Mouse (Mus musculus) lung, postnatal 10 days (tissue): ENCODE results near the gene Slc52a3.

Experiments
- DNase-seq: peaks from one replicate; pipeline ENCODE4 v3.0.0; 2021

The Slc52a3 gene

DNA sequence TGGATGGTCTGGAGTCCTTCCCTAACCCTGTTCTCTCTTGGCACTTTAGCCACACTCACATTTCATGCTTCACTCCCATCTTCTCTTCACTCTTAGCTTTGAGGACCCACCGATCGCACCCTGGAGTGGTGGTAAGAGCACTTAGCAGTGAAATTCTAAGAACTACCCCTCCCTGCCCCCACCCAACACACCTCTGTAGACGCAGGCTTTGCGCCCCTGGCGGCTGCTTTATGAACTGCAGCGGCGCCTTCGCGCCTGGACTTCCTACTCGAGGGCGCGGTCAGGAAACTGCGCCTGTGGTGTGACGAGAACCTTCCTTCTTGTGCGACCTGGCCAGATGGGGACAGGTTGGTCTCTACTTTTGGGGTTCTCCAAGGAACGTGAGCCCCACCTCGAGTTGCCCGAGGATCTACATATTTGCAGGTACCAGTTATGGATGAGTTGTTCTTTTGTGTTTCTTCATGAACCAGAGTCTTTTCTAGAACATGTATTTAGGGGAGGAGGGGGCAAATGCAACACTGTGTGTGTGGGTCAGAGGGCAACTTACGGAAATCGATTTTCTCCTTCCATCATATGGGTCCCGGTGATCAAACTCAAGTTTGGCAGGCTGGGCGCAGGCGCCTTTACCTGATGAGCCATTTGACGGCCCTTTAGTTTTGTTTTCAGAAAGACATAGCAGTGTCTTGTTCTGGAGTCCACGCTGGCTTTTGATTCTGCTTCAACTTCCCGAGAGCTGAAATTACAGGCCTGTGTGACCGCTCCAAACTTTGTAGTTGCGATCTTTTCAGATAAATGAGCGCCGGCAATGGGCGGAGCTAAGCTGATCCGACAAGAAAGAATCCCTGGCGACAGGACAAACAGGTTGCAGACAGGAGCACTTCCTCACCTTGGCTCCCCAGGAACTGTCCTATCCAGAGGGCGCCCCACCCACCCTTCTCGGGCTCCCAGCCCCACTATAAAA lies at the start of gene Slc52a3:
TSS of gene Slc52a3 (plus strand) at position 283 of the 961 bp plus-strand sequence.
- DNase-seq = peak; percentile 94

DNA sequence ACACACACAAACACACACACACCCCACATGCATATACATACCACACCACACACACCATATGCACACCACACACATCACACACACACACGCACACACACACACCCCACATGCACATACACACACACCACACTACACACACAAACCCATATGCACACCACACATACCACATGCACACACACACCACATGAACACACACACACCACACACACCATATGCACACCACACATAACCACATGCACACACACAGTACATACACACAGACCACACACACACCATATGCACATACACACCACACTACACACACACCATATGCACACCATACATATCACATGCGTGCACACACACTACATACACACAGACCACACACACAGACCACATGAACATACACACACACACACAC lies 48.7 kb upstream of the Slc52a3 start:
- no peak for DNase-seq

DNA sequence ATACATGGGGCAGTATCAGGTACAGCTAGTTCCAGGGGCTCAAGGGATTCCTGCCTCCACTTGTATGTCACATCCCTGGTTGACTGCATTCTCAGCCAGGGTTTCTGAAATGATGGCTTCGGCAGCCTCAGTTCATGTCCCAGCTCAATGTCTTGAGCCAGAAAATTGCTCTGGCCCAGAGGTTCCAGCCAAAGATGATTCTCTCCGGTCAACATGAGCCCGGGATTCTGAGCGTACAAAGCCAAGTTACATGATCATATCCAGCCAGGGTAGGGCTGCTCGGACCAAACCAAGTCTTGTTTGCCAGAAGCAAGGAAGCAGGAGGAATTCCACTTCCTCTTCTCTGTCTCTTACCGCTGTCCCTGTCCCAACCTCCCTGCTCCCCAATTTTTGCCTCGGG lies 48.0 kb upstream of the Slc52a3 start:
- no peak for DNase-seq

DNA sequence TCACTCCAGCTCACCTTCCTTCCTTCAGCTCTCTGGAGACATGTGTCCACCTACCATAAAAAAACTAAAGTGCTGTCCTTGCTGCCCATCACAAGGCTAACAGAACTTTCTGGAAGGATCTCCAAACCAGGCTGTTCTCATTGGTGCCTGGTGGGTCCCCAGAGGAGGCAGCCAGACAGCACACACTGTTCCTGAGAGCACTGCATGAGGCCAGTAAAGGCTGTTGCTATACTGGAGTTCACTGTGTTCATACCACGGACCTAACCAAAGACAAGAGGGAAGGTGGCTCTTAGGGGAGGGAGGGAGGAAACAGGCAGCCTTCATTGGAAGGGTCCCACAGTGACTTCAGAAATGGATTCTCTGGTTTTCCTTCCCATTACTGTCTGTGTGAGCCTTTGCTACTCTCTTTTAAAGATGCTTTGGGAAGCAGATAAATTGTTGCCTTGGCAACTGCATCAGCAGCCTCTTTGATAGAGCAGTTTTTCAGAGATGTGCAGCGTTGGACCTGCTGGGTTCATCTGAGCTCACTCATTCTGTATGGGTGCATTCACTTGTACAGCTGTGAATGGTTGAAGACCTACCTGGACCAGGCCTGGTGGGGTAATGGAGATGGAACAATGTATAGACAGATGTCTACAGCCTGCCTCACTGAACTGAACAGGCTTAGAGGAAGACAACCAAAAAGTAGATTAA lies 47.1 kb upstream of the Slc52a3 start:
- no peak for DNase-seq

DNA sequence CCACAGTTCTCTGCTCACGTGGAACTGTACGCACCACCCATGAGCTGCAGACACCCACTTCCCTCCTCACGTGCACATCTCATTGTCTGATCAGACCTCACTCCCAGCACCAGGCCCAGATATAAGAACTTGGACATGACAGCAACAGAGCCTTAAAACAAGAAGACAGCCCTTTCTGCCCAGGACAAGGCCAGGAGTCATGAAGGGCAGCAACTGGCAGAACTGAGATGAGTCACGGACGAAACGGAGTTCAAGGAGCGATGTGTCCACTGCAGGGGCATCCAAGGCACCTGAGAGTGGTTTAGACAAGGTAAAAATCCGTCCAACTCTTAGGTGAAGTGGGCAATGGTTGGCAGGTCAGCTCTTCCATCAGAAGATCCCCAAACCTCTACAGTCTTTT lies 42.6 kb upstream of the Slc52a3 start:
- no peak for DNase-seq

DNA sequence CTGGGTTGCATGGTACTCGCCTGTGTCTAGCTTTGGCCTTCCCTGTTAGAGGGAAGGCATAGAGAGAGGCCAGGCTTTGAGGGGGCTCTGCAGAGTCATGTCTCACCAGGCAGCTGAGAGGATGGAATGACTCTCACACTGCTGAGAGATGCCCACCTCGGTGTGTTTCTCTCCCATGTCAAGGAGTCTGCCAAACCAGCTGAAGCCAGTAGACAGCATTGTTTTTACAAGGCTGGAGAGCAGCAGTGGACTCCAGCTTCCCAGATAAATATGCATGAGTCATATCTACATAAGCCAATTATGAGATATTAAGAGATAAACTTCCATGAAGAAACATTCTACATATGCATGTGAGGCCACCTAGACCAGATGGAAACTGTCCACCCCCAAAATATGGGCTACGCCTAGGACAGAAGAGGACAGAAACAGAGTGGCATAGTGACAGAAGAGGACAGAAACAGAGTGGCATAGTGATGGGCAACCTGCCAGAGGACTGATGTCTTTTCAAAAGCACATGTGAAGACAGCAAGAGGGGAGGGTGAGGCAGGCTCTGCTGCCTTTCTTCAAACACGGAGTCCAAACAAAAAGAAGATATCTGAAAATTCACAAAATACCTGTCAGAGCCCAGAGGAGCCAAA lies 39.7 kb upstream of the Slc52a3 start:
- peak; percentile 31 for DNase-seq

DNA sequence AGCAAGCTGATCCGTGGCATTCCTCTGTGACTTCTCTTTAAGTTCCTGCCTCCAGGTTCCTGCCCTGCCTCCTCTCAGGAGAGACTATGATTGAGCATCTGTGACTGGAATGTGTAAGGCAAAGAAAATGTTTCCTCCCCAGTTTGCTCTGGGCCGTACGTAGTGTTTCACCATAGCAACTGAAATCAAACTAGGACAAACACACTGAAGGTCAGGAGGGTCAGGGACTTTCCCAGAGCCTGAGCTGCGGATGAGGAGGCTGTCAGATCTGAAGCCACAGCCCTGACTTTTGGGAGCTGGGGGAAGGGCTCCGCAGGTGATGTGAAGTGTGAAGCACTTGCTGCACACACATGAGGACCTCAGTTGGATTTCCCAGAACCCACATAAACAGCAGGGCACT lies 37.0 kb upstream of the Slc52a3 start:
- peak; percentile 75 for DNase-seq

DNA sequence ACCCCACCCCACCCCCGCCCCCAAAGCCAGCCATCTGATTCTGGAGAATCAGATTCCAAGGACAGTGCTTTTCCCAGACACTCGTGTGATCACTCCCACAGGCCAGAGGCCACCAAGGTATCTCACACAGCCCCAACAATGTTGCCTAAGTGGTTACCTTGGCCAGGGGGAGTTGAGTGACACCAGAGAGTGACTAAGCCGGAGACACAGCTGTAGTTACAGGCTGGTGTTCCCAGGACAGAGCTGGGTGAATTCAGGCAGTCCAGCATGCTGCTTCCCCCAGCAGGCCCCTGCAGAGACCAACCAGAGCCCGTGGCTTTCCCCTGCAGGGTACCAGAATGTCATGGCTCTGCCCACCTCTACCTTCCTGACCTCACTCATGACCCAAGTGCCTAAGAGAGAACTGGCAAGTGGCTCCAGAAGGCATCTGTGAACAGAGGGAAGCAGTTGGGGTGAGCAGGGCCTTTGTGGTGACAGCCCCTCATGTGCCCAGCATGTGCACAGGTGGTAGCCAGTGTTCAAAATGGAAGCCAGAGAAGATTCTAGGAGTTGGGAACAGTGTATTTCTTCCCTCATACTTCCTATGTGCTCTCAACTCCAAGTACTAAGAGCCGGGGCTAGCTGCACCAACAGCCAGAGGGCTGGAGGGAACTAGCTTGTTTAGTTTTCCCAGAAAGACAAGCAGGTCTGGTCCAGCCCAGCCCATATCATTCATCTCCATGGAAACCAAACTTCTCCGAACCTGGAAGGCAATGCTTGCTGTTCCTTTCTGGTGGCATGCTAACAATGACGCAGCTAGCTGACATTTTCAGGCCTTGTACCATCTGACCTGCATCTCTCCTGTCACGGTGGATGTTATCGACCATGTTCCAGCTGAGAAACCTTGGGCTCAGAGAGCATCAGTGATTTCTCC lies 34.8 kb upstream of the Slc52a3 start:
- DNase-seq = no peak

DNA sequence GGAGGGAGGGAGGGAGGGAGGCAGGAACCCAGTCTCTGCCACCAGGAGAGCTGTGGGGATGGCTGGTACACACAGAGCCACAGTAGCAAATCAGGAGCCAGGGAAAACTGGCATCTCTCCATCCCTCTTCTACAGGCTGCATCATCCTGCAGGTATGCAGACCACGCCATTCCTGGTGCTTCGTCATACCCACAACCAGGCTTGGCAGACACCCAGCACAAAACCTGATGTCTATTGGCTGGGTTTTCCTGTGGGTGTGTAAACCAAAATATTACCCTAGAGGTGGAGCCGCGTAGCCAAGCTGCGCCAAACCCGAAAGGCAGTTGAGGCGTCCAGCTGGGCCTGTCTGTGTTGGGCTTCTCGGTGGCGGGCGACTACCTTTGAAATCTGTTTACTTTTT lies 33.8 kb upstream of the Slc52a3 start:
- peak; percentile 86 for DNase-seq

DNA sequence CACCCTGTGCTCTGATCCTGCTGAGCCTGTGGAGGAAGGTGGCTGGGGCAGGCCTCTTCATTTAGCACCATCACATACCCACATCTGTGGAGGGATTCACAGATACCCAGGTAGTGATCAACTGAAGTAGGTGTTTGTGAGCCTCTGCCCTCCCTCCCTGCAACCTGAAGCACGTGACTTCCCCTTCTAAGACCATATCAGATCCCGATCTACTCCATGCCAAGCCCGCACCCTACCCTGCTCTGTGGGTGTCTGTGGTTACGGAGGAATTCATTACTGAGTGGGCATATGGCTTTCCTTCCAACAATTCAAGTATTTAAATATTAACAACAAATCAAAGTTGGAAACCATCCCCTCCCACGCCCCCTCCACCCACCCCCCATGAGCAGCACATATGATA lies 33.0 kb upstream of the Slc52a3 start:
- no peak for DNase-seq

DNA sequence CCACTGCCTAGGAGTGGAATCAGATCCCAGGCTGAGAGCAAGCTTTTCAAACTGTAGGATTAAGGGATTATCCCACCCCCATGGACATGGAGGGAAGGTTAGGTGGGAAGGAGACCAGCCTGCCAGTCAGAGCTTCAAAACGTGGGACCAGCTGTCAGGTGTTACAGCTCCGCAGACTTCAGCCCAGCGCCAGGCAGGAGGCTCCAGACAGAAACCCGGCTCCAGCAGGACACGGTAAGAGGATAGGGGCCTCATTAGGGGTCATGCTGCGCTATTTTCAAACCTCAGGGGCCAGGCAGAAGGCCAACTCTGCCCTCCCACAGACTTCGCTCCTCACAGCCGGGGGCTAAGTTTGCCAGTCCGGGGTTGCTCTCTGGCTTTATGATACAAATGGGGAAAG lies 32.3 kb upstream of the Slc52a3 start:
- no peak for DNase-seq

DNA sequence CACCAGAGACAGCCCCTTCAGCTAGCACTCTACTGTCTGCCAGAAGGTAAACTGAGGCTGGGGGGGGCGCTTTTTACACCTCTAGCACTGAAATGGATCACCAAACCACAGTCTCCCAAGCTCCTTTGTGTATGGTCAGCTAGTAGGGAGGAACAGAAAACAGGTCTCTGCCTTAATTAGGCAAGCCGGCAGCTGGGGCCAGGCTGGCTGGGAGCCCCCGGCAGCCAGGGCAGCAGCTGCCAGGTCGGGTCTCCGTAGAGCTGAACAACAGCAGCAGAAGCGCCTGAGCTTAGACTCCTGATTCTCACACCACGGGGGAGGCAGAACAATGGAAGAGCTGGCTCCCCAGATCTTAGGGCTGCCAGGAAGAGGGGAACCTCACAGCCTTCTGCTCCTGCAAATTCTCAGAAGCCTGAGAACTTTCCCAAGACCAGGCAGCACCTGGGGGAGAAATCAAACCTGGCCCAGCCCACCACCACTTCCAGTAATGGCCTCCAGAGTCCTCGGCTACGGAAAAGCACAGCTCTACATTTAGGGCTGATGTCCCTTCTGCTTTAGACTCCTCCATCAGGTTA lies 29.0 kb upstream of the Slc52a3 start:
- peak; percentile 24 for DNase-seq

DNA sequence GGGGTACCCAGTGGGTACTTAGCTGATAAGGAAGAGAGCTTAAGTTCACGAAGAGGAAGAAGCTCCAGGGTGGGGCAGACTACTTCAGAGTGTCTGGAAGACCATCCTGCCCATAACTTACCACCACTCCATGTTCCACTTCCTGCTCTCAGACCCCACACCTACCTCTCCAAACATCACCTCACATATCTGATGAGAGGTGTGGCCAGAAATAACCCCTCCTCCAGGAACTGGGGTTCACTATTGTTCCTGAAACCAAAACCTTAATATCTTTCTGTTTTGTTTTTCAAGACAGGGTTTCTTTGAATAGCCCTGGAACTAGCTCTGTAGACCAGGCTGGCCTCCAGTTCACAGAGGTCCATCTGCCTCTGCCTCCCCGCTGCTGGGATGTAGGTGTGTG lies 28.5 kb upstream of the Slc52a3 start:
- no peak for DNase-seq

DNA sequence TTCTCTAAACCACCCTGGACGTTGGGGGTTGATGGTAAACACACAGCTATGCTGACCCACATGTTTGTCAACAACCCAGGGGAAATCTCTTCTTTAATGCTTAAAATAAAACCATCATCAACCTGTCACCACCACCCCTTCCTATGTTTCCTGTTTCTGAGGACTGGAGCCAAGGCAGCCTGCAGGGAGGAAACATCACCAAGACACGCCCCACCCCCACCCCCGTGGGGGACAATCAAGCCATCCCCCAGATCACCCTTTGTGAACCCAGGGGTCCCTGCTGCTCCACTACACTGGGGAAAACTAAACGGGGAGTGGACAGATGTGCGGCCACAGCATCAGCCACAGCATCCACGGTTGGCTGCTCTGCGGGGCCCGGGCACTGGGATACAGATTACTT lies 27.9 kb upstream of the Slc52a3 start:
- DNase-seq = peak; percentile 48

DNA sequence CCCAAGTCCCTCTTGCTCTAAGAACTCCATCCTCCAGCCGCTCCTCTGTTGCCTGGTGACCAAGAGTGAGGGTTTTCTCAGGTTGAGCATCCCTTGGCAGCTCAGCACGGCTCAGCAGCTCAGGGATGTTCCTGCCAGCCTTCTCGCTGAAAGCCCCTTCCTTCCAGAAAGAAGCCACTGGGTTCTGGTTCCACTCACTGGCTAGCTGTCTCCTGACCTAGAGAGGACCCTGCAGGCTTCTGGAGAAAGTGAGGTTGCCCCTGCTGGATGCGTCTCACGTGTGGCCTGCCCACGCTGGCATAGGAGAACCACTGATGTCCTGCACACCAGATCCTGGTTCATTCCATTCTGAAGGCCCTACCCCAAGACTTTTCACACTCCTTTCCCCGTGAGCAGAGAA lies 27.3 kb upstream of the Slc52a3 start:
- no peak for DNase-seq

DNA sequence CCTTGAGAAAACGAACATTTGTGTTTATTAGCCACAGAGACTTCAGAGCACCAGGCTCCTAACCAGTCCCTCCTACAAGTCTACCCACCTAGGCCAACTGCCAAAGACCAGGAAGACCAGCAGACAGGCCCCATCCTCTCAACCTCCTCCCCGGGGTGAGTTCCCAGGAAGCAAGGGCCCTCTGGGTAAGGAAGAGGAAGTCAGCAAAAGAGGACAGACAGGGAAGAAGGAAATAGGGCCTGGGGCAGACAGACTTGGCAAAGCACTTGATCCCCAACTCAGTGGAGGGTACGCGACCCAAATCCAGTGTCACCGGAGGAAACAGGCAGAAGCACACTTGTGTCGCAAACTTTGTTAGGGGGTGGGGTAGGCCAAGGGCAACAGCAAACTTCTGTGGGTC lies 26.9 kb upstream of the Slc52a3 start:
- no peak for DNase-seq

DNA sequence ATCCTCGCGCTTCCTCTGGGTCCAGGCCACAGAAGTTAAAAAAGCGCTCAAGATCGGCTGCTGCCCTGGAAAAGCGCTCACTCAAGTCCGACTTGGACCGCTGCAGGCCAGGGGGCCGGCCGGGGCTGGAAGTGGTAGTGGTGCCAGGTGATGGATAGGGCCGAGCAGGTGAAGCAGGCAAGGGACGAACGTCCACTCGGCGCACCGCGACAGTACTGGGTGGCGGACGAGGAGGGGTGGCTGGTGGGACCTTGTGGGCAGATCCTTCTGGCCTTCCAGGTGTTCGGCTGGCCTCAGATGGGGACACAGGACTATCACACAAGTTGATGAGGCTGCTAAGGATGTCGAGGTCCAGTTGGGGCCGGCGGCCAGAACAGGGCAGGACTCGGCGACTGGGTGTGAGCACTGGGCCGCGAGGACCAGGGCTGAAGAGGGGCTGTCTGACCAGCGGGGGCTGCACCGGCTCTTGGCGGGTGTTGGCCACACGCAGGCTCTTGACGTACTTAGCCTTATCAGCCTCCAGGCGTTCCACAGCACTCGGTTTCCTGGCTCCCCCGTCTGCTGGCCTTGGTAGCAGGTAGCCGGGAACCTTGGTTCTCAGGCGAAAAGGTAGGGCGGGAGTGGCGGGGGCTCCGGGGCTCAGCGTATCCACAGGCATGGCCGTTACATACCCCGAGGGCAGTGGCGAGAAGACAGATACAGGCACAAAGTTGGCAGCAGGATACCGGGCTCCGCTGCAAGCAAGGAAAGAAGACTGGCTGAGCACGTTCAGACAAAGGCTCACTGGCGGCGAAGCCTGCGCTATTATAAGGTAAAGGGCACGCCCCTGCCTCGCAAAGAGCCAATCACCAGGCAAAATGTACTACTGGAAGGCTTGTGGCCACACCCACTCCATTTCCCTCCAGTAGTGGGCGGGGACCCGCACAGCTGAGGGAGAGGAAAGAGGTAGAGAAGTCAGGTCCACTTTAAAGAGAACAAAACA lies 25.8 kb upstream of the Slc52a3 start:
- peak; percentile 95 for DNase-seq

DNA sequence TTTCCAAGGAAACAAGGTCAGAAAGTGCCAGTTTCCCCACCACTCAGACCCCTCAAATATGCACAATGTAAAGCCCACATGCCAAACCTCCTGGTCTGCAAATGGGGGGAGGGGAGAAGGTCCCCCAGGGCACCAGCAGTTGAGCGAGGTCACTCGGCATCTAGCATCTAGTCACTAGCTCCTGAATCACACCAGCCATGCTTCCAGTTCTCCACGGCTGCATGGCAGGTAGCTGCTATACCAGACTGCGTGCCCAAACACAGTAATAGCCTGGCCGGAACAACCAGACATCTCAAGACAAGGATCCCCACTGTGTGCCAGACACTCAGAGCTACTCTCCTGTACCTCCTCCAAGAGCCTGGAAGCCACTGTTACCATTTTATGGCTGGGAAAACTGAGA lies 24.6 kb upstream of the Slc52a3 start:
- no peak for DNase-seq

DNA sequence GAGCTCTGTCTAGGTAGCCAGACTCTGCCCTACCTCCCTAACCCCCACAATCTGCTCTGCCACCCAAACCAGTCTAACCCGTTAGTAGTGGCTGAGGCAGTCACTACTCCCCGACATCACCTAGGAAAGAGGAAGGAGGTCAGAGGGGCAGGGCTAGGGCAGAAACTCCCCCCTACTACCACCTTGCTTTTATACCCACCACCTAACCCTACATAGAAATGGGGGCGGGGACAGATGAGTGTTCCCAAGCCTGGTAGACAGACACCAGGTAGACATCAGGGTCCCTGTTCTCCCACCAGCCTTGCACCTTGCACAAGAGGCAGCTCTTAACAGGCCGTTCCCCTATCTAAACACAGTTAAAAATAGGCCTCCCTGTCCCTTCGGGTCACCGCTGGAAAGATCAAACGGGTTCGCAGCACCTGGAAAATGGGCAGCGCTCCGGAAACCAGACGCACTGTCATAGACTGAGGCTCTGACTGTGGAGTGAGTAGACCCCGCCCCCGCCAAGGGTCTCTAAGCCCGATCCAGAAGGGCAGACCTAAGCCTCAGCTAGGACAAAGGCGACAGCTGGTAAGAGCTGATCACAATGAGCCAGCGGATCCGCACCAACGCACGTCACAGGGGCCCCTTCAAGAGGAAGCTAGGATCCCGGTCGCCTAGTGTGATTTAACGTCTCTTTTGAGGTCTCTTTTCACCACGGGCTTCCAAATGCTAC lies 23.3 kb upstream of the Slc52a3 start:
- peak; percentile 31 for DNase-seq
